Mouse (Mus musculus) bone marrow, adult 2 months (tissue): ENCODE data around the gene Olfr609.
"Not testable (repeated sequence)": the region's sequence is repeated elsewhere in the genome, so short reads cannot be mapped to it uniquely, and the experiment has no call there.

ENCODE experiments used
- CTCF ChIP-seq: fragments of 200-500 bp; IDR thresholded peaks from 2 replicates; pipeline ENCODE4 v1.5.1; 2011; ENCODE audit warnings: low read length, control low read depth; ENCODE audit not compliant: control insufficient read depth, insufficient read depth
- POLR2A ChIP-seq: fragments of 200-500 bp; IDR thresholded peaks from 2 replicates; pipeline ENCODE4 v1.6.1; 2011; ENCODE audit warnings: low read depth, mild to moderate bottlenecking, control low read depth, low read length, borderline replicate concordance; ENCODE audit not compliant: control insufficient read depth

- TF ChIP-seq CTCF, POLR2A: not testable (repeated sequence)
These were observed 20.8 kb downstream of the Olfr609 start for GRCm38 (mm10) chr7:103477106-103477505.
